Mouse (Mus musculus): ENCODE results near the gene Flnb. TPM values are rescaled to one million over a fixed set of nuclear protein-coding genes. Genes with fewer than 3 reads are reported as not detected.

The Flnb gene
- 51.4 and 74.0 TPM in 2 replicates for total RNA-seq (2012; rRNA removed)
- total RNA-seq (2014; rRNA removed), result 28.9 and 29.5 TPM in 2 replicates
- 52.4 and 61.6 TPM in 2 replicates for polyA plus RNA-seq (2012; ENCODE audit: insufficient read length, low read depth)

- TF ChIP-seq NELFE (IDR thresholded peaks at IDR 0.05; ENCODE audit: low read depth, low read length) (peak; percentile 97), SIN3A (IDR thresholded peaks at IDR 0.05; ENCODE audit: low read length) (peak; percentile 84; the same call in 1 of the 2 replicates), BHLHE40 (IDR thresholded peaks at IDR 0.05; ENCODE audit: low read depth, low read length) (no peak), MXI1 (IDR thresholded peaks at IDR 0.05; ENCODE audit: low read depth, low read length) (no peak), KAT2A (IDR thresholded peaks at IDR 0.05; ENCODE audit: insufficient replicate concordance, low read length) (no peak), EP300 (IDR thresholded peaks at IDR 0.05; ENCODE audit: low read length) (no peak), ZC3H11A (IDR thresholded peaks at IDR 0.05; ENCODE audit: low read depth, low read length) (peak; percentile 62), ETS1 (conservative IDR thresholded peaks at IDR 0.05; ENCODE audit: low read depth, low read length) (no peak), ELF1 (IDR thresholded peaks at IDR 0.05; ENCODE audit: low read depth, low read length) (peak; percentile 58), ZKSCAN1 (IDR thresholded peaks at IDR 0.05; ENCODE audit: borderline replicate concordance, low read depth, low read length) (no peak), NRF1 (IDR thresholded peaks at IDR 0.05; ENCODE audit: low read depth, low read length) (peak; percentile 93), IRF4 (IDR thresholded peaks at IDR 0.05; ENCODE audit: low read depth, low read length) (peak; percentile 66), USF2 (conservative IDR thresholded peaks at IDR 0.05; ENCODE audit: low read depth, low read length) (no peak), PAX5 (IDR thresholded peaks at IDR 0.05; ENCODE audit: low read length) (no peak), CHD2 (IDR thresholded peaks at IDR 0.05; ENCODE audit: low read length) (no peak), ZMIZ1 (IDR thresholded peaks at IDR 0.05; ENCODE audit: low read depth, low read length) (peak; percentile 86; the same call in 1 of the 2 replicates), MAFK (IDR thresholded peaks at IDR 0.05; ENCODE audit: insufficient replicate concordance, low read length) (no peak), E2F4 (IDR thresholded peaks at IDR 0.05; ENCODE audit: insufficient replicate concordance, low read depth, low read length) (peak; percentile 80; the same call in 1 of the 2 replicates), CTCF (conservative IDR thresholded peaks at IDR 0.05 in 1 of 2, IDR thresholded peaks at IDR 0.05 in 1 of 2; ENCODE audit: low read depth in 2 of 2, low read length in 2 of 2) (peak; percentile 58 to 97), UBTF (IDR thresholded peaks at IDR 0.05; ENCODE audit: low read depth, low read length) (no peak), SMC3 (IDR thresholded peaks at IDR 0.05; ENCODE audit: low read depth, low read length) (peak; percentile 91), JUN (IDR thresholded peaks at IDR 0.05; ENCODE audit: insufficient read depth, low read depth, low read length) (no peak), GABPA (IDR thresholded peaks at IDR 0.05; ENCODE audit: insufficient replicate concordance, low read depth, low read length) (no peak), CHD1 (IDR thresholded peaks at IDR 0.05; ENCODE audit: low read depth, low read length) (no peak), POLR2AphosphoS2 (IDR thresholded peaks at IDR 0.05; ENCODE audit: low read depth, low read length) (peak; percentile 54; the same call in 1 of the 2 replicates), RCOR1 (conservative IDR thresholded peaks at IDR 0.05; ENCODE audit: low read depth, low read length) (no peak), HCFC1 (IDR thresholded peaks at IDR 0.05; ENCODE audit: low read depth, low read length) (peak; percentile 58), MAX (IDR thresholded peaks at IDR 0.05; ENCODE audit: low read length) (peak; percentile 50), JUND (conservative IDR thresholded peaks at IDR 0.05; ENCODE audit: low read depth, low read length) (no peak), MYC (IDR thresholded peaks at IDR 0.05; ENCODE audit: low read depth, low read length) (peak; percentile 66; the same call in 1 of the 2 replicates), TBP (conservative IDR thresholded peaks at IDR 0.05; ENCODE audit: low read depth, low read length) (peak; percentile 92), RAD21 (IDR thresholded peaks at IDR 0.05; ENCODE audit: low read depth, low read length) (no peak; the same call in none of the 2 replicates), MEF2A (IDR thresholded peaks at IDR 0.05; ENCODE audit: borderline replicate concordance, low read depth, low read length) (peak; percentile 79; the same call in 1 of the 2 replicates), MAZ (IDR thresholded peaks at IDR 0.05; ENCODE audit: low read depth, low read length) (peak; percentile 81), USF1 (IDR thresholded peaks at IDR 0.05; ENCODE audit: low read depth, low read length) (no peak), TCF12 (IDR thresholded peaks at IDR 0.05; ENCODE audit: low read depth, low read length) (peak; percentile 95), ZNF384 (IDR thresholded peaks at IDR 0.05; ENCODE audit: low read depth, low read length) (no peak), POLR2A (IDR thresholded peaks at IDR 0.05; ENCODE audit: low read depth, low read length) (peak; percentile 97)
- in situ Hi-C loops (cut with MboI; ENCODE audit: low pct_ligation_motif_present, low pct_unique_long_range_greater_than_20kb, low sequenced_read_pairs) (loop anchor here (5.0 to 25.0 kb wide), 6 partner anchors 69 to 494 kb away; partner anchors contain the start of genes Dnase1l3, Fam107a and Pdhb), dilution Hi-C loops (cut with MboI; ENCODE audit: extremely low pct_ligation_motif_present, extremely low pct_unique_long_range_greater_than_20kb, low sequenced_read_pairs) (no loop called here)
- Histone ChIP-seq H3K27ac (ENCODE audit: insufficient read depth, low read depth) (peak within 1 kb of the TSS; percentile 48; the same call in 1 of the 2 replicates), H3K4me2 (ENCODE audit: insufficient read depth, low read depth, poor library complexity, severe bottlenecking) (peak within 1 kb of the TSS; percentile 67), H3K4me1 (ENCODE audit: control insufficient read depth in 1 of 2, insufficient read depth in 2 of 2) (peaks cover 9 to 38% of the 10 kb centered on the region in 2 experiments; a peak in 2 of 4 replicates), H3K36me3 (replicated peaks in 1 of 2; ENCODE audit: control insufficient read depth in 1 of 2, insufficient read depth in 1 of 2, low read length in 1 of 2) (peaks cover 0 to 32% of the 10 kb centered on the region in 2 experiments), H3K9me3 (replicated peaks; ENCODE audit: low read length) (no peaks in the 10 kb centered on the region), H3K9ac (ENCODE audit: insufficient read depth, low read depth) (peak within 1 kb of the TSS; percentile 78), H3K79me2 (replicated peaks; ENCODE audit: control insufficient read depth, extremely low read depth, insufficient read depth, poor library complexity, severe bottlenecking) (peaks cover 40% of the 10 kb centered on the region), H3K4me3 (replicated peaks in 1 of 3; ENCODE audit: low read depth in 2 of 3, low read length in 2 of 3, poor library complexity in 1 of 3) (peak within 1 kb of the TSS; percentile 80 to 97 (median 92)), H3K27me3 (replicated peaks) (no peaks in the 10 kb centered on the region)
- peak; percentile 93 for DNase-seq (ENCODE audit: extremely low read depth)
Measured at GRCm38 (mm10) chr14:7817770-7818462, at the start of gene Flnb. Gene Flnb, plus strand, starts transcription at chr14:7817957.
